Mouse (Mus musculus): ENCODE measurements around the gene 2810459M11Rik.

2810459M11Rik gene

DNA sequence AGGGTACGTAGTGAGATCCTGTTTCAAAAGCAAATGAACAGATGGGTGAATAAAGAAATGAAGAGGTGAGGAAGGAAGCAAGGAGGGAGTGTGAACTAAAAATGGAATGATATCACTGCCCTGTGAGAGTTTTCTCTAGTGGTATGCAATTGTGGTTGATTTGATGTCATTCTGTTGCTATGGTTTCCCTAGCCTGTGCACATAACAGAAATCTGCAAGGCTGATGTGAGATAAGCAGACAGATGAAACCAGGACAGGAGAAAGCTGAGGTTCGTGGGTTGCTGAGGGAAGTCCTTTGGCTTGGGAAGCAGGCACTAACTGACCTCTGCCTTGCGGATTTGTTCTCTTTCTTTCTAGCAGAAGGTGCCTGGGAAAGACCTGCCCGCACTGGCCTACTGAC lies 2.6 kb downstream of the 2810459M11Rik start:
- in situ Hi-C loops (cut with MboI; ENCODE audit: unreplicated experiment in 2 of 2), result no loop called here

GRCm38 (mm10) chr1:86048744-86049143 lies 3.1 kb downstream of the 2810459M11Rik start:
- in situ Hi-C loops (cut with MboI; ENCODE audit: unreplicated experiment in 2 of 2), result no loop called here

DNA sequence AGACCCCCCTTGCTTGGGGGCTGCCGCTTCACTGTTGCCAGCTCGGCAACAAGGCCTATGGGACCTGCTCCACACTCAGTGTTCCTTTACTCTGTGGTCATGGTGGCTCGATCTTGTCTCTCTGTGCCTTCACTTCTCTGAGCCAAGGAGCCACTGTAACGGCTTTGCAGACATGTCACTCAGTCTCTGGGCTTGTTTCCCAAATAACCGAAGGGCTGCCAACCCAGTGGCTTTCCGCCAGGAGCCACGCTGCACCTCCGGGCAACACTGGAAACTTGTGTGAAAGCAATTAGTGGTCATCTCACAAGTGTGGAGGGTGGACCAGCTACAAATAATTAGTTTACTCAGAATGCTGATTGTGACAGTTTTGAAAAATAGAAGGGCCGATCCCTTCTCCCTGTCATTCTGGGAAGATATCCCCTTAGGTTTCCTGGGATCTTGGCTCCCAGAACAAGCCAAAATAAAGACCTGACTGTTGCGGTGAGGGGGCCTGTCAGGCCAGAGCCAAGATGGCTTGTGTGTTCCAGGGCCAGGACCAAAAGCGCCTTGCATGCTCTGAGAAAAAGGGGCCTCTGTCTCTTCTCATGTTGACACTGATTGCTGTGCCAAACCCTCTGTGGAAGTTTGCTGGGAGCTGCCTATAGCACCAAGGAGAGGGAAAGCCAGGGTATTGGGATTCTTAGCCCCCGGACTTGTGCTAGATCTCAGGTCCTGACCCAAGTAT lies 7.7 kb downstream of the 2810459M11Rik start:
- in situ Hi-C loops (cut with MboI; ENCODE audit: unreplicated experiment in 2 of 2), result no loop called here

- in situ Hi-C loops (cut with MboI; ENCODE audit: unreplicated experiment in 2 of 2), result no loop called here
Observed at GRCm38 (mm10) chr1:86054943-86055342, 9.3 kb downstream of the 2810459M11Rik start.

- in situ Hi-C loops (cut with MboI; ENCODE audit: unreplicated experiment in 2 of 2), result no loop called here
Observed at GRCm38 (mm10) chr1:86056284-86056683, 10.6 kb downstream of the 2810459M11Rik start.

- in situ Hi-C loops (cut with MboI; ENCODE audit: unreplicated experiment in 2 of 2), result no loop called here
Observed at GRCm38 (mm10) chr1:86058856-86059769, 13.4 kb downstream of the 2810459M11Rik start.

DNA sequence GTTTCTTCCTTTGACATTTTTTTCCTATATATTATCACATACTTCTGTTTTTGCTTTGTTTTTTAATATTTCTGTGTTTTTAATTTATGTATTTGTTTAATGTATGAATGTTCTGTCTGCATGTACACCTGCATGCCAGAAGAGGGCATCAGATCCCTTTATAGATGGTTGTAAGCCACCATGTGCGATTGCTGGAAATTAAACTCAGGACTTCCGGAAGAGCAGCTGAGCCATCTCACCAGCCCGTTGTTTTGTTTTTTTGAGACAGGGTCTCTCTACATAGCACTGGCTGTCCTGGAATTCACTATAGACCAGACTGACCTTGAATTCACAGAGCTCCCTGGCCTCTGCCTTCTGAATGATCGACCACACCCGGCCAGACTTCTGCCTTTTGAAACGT lies 16.9 kb downstream of the 2810459M11Rik start:
- in situ Hi-C loops (cut with MboI; ENCODE audit: unreplicated experiment in 2 of 2), result no loop called here

DNA sequence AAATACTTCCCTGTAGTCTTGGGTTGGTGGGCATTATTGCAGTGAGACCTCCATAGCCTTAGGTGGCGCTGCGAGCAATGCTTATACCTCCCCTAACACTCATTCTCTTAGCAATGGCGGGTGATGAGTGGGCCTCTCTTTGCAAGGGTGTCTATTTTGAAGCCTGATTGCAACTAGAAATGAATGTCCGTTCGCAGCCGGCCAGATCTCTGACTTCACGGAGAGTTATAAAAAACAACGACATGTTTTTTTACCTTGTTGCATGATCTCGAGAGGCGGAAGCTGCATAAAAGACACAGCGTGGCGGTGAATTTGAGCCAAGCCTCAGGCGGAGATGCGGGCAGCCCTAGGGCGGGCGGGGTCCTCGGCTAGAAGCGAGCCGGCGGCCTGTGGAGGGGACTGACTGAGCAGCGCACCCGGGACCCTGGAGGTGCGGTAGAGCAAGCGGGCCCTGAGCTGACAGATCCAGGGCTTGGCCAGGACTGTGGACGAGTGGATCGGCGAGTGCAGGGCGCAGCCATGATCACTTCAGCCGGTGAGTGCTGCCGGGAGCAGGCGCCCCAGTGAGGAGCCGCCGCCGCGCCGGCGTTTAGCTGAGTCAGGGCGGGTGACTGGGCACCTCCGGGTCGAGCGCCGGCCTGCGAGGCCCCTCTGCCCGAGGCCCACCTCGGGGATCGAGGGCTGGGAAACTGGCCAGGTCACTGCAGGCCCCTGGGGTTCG lies 18.8 kb downstream of the 2810459M11Rik start, which contains the start of gene Psmd1:
Gene Psmd1 (plus strand): TSS at position 117 of the 721 bp plus-strand sequence.
- in situ Hi-C loops (cut with MboI; ENCODE audit: unreplicated experiment in 2 of 2), result no loop called here

DNA sequence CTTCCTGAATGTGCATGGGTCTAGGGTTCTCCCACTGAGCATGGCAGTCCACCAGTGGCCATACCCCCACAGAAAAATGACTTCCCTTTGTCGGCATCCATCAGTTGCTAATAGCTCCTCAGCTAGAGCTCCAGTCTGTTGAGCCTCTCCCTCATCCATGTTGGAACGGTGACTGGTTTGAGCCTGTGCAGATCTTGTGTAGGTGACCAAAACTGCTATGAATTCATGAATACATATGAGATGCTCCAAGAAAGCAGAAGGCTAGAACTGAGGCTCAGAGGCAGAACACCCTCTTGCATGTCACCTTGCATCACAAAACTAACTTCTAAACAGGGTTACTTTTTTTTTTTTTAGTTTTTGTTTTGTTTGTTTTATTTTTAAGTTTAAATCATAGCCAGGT lies 30.9 kb downstream of the 2810459M11Rik start:
- in situ Hi-C loops (cut with MboI; ENCODE audit: unreplicated experiment in 2 of 2), result loop anchor here (10.0 to 25.0 kb wide), 2 partner anchors 258 to 1161 kb away; no protein-coding TSS in a partner anchor

GRCm38 (mm10) chr1:86094413-86094812 lies 48.8 kb downstream of the 2810459M11Rik start:
- in situ Hi-C loops (cut with MboI; ENCODE audit: unreplicated experiment in 2 of 2), result loop anchor here in 1 of 2 experiments (25.0 kb wide), 1 partner anchor 1143 kb away; no protein-coding TSS in a partner anchor

- in situ Hi-C loops (cut with MboI; ENCODE audit: unreplicated experiment in 2 of 2), result loop anchor here in 1 of 2 experiments (25.0 kb wide), 1 partner anchor 1882 kb away; no protein-coding TSS in a partner anchor
Observed at GRCm38 (mm10) chr1:86105054-86105453, 59.4 kb downstream of the 2810459M11Rik start.
